Mouse (Mus musculus) spleen, adult 12 weeks (tissue): ENCODE measurements around the gene Tbl1x.
"Not testable (repeated sequence)": the region's sequence is repeated elsewhere in the genome, so short reads cannot be mapped to it uniquely, and the experiment has no call there.

Experiments
- DNase-seq: peaks from one replicate; pipeline ENCODE4 v3.0.0; 2022; ENCODE audit warnings: low spot score

Gene Tbl1x

DNA sequence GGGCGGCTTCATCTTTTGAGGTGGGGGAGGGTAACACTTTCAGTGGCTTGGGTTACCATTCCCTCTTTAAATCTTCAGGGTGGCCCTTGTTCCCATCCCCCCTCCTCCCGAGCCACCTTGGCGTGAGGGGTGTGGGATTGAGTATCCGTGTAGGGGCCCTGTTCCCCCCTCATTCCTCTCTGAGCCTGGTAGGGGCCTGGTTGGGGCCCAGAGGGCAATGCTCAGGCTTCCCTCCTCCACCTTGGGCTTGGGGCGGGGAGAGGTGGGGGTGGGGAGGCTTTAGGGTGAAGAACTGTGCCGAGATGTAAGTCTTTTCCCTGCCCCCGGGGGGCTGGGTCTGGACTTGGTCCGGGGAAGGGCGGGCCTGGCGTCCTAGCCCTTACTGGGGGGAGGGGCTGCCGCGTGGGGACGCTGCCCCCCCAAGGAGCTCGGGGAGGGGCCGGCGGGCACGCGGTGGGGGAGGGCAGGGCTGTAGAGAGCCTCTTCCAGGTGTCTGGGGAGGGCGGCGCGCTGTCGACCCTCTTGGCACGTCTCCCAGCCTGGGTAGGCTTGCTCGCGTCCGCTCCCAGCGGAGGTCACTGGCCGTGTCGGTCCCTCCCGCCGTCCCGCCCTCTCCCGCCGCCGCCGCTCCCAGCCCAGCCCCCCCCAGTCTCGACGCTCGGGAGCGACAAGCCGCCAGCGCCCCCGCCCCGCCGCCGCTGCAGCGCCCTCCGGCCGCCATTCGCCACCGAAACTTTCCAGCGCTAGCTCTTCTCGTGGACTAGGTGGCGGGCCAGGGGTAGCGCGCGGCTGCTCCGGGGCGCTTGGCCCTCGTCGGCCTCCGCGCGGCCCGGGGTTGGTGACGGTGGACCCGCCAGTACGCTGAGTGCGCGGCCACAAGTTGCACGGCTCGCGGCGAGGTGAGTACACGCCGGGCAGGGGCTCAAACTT lies at the start of gene Tbl1x:
Gene Tbl1x (plus strand): TSS at position 643 of the 930 bp plus-strand sequence.
- peak; percentile 18 for DNase-seq

GRCm38 (mm10) chrX:77469216-77469615 lies 41.6 kb upstream of the Tbl1x start:
- no peak for DNase-seq

GRCm38 (mm10) chrX:77472858-77473257 lies 38.0 kb upstream of the Tbl1x start:
- no peak for DNase-seq

GRCm38 (mm10) chrX:77473511-77473910 lies 37.3 kb upstream of the Tbl1x start:
- no peak for DNase-seq

DNA sequence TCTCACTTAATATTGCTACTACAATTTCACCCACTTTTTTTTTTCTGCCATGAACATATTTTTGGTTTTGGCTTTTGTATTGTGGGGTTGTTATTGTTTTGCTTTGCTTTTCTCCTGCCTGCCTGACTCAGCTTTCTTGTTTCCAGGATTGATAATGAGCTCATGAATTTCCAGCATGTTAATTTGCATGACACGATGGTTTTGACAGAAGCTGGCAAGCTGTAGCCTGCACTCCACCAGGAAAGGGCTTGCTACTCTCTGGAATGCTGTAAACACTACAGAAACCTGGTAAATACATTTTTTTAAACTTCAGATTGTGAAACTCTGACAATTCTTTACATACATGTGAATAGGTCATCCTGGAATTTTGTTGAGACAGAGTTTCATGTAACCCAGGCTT lies 36.3 kb upstream of the Tbl1x start:
- no peak for DNase-seq

DNA sequence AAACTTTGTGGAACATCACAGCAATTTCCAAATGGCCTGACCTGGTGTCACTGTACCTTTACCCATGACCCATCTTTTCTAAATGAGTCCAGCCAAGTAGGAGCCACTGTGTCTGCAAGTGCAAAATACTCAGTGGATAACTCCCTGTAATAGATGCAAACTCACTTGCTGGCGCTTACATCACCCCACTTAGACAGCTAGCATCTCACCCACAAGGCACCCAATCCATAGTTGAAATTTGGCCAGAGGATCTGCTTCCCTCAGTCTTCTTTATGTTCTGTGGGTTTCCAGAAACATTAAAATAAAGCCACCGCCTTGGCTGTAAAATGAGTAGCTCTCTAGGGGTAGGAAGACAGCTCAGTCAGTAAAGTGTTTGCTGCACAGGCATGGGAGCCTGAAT lies 33.3 kb upstream of the Tbl1x start:
- no peak for DNase-seq

DNA sequence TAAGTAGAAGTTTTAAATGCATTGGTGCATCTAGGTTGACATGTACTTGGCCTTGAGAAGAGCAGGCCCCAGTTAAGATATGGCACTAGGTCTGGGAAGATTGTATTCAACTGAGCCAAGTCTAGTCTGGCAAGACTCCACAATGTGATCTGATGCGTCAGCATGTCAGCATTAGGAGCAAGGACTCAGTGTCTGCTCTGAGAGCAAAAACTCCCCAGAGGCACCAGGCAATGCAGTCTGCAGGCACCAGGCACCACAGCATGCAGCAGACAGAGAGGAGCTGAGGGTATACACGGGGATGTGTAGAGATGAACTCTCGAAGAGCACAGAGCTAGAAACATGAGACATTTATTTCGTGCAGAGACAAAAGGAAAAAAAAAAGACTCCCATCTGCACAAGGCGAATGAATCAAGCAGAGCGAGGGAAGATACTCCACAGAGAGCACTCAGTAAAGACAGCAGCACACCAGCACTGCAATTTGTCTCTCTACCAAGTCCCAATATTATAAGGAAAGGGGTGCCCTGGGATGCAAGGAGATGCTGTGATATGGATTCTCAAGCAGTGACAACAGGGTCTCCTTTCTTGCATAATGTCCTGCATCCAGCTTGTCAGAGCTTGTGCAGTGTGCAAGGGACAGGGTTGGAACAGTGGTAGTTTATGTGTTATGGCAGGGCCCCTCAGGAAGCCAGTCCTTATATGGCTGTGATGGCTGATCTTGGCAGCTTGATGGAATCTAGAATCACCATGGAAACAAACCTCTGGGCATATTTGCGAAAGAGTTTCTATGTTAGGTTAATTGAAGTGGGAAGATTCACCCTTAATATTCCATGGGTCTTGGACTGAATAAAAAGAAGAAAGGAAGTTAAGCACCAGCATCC lies 22.7 kb upstream of the Tbl1x start:
- DNase-seq, result no peak

DNA sequence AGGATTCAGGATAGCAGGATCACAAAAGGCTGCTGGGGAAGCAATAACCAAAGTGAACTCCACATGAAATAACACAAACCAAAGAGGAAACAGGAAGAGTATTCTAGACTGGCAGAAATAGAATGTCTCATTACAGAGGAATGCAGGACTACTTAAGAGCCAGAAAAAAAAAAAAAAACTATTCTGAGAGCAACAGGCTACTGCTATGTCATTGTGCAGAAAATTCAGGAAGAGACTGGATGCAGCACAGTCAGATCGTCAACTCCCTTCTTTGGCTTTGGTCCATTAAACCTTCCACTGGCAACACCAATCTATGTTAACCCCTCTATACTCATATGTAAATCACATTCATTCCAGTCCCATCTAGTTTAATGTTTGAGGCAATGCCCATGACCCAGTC lies 20.7 kb upstream of the Tbl1x start:
- DNase-seq, result no peak

GRCm38 (mm10) chrX:77509149-77509548 lies 1.7 kb upstream of the Tbl1x start:
- DNase-seq, result peak; percentile 62

- DNase-seq, result no peak
Observed at GRCm38 (mm10) chrX:77509776-77510175, 1.0 kb upstream of the Tbl1x start.

GRCm38 (mm10) chrX:77511301-77511993 lies 634 bp downstream of the Tbl1x start:
- peak; percentile 17 for DNase-seq

- DNase-seq, result no peak
Observed at GRCm38 (mm10) chrX:77511994-77512485, 1.2 kb downstream of the Tbl1x start.

DNA sequence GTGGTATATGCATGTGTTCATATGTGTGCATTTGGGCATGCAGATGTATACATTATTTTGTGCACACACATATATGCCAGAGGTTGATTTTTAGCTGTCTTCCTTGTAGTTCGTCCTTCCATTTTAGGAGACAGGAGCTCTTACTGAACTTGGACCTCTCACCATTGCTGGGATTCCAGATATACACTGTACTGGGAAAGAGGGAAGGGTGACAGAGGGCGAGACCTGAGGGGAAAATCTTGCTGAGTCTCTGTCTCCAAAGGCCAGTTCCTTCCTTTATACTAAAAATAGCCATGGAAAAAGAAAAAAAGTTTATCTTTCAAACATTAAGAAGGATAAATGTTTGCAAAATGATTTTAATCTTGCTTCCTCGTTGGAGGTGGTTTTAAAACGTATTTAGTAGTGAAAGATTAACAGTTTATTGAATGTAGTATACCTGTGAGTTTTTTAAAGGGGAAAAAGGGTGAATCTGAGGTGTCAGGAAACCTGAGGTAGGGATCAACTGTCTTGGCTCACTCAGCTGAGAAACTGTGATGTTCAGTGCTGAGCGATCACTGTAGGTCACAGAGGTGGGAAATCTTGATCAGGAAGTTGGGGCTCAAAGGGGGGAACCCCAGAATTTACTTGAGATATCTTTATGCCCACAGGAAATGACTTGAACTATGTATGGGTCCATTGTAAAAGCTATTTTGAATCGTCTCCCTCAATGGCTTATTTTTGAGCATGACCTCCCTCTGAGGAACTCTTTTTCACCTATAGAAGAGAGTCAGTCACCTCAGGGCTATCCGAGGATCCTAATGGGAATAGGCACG lies 6.7 kb downstream of the Tbl1x start:
- no peak for DNase-seq

- DNase-seq, result no peak
Observed at GRCm38 (mm10) chrX:77518929-77519328, 8.1 kb downstream of the Tbl1x start.

GRCm38 (mm10) chrX:77522842-77523375 lies 12.1 kb downstream of the Tbl1x start:
- no peak for DNase-seq

- no peak for DNase-seq
Observed at GRCm38 (mm10) chrX:77525179-77525578, 14.4 kb downstream of the Tbl1x start.

GRCm38 (mm10) chrX:77528401-77528800 lies 17.6 kb downstream of the Tbl1x start:
- DNase-seq, result no peak

DNA sequence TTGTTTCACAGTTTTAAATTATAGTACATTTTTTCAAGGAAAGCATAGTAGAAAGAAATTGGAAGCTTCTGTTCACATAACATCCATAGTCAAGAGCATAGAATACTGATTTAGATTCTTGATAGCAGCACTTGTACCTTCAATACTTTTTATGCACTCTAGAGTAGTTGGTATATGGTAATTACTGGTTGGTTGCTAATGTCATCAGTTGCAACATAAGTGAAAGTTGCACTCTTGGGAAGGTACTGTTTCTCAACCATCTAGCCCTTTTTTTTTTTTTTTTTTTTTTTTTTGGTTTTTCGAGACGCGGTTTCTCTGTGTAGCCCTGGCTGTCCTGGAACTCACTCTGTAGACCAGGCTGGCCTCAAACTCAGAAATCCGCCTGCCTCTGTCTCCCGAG lies 20.2 kb downstream of the Tbl1x start:
- DNase-seq, result no peak

- no peak for DNase-seq
Observed at GRCm38 (mm10) chrX:77533922-77534321, 23.1 kb downstream of the Tbl1x start.

GRCm38 (mm10) chrX:77539770-77540169 lies 29.0 kb downstream of the Tbl1x start:
- DNase-seq, result not testable (repeated sequence)

GRCm38 (mm10) chrX:77544003-77544402 lies 33.2 kb downstream of the Tbl1x start:
- DNase-seq, result no peak
